Mouse (Mus musculus): ENCODE data around the gene Spata2.

- no peak for TF ChIP-seq POLR2A (IDR thresholded peaks at IDR 0.05; ENCODE audit: borderline replicate concordance, extremely low read depth, insufficient read depth, insufficient read length, poor library complexity, severe bottlenecking)
- no peak for TF ChIP-seq CTCF (IDR thresholded peaks at IDR 0.05; ENCODE audit: borderline replicate concordance, extremely low read depth, insufficient read depth, insufficient read length)
These were observed 49.7 kb upstream of the Spata2 start for GRCm38 (mm10) chr2:167542361-167542760.

All from brain, embryonic 14.5 days (tissue).